Mouse (Mus musculus) cortical plate, adult 2 months (tissue): ENCODE data around the gene Engase.

Experiments used
- CTCF ChIP-seq: fragments of 200-500 bp; IDR thresholded peaks from 2 replicates; pipeline ENCODE4 v1.5.1; 2011; ENCODE audit warnings: mild to moderate bottlenecking, control low read depth, low read length; ENCODE audit not compliant: insufficient read depth; ENCODE audit errors: extremely low read depth
- POLR2A ChIP-seq: fragments of 200-500 bp; IDR thresholded peaks from 2 replicates; pipeline ENCODE4 v1.6.1; 2011; ENCODE audit warnings: mild to moderate bottlenecking, low read length, control low read depth; ENCODE audit not compliant: insufficient read depth; ENCODE audit errors: extremely low read depth

GRCm38 (mm10) chr11:118484169-118484568 is 7.5 kb downstream of the Engase start:
- TF ChIP-seq CTCF, result no peak
- no peak for TF ChIP-seq POLR2A
